Mouse (Mus musculus): ENCODE measurements around the gene Tbc1d1.

GRCm38 (mm10) chr5:64160705-64161391 lies 4.7 kb downstream of the Tbc1d1 start:
- TF ChIP-seq POLR2A (IDR thresholded peaks at IDR 0.05; ENCODE audit: borderline replicate concordance, extremely low read depth, low read depth, low read length) (no peak), CTCF (IDR thresholded peaks at IDR 0.05; ENCODE audit: insufficient read depth, low read length) (no peak)

Data from lung, adult 2 months (tissue).